Mouse (Mus musculus) liver, postnatal 0 days (tissue): Measurements from ENCODE around the gene Cpeb4. TPM values are rescaled to one million over a fixed set of nuclear protein-coding genes. Genes with fewer than 3 reads are reported as not detected.
"Not testable (repeated sequence)": the region's sequence is repeated elsewhere in the genome, so short reads cannot be mapped to it uniquely, and the experiment has no call there.

ENCODE experiments used
- ATAC-seq: fragments of 200-750 bp; cut with Nextera tagmentation; 2 replicates; pipeline ENCODE4 v1.8.0; 2017; ENCODE audit warnings: mild to moderate bottlenecking, moderate library complexity
- DNase-seq: peaks from one replicate; pipeline ENCODE4 v3.0.0-alpha.2; 2016
- H3K27ac ChIP-seq: fragments of 300-500 bp; sonication (generic); 2 replicates; pipeline ENCODE4 v1.5.1; 2014; ENCODE audit warnings: antibody characterized with exemption, moderate library complexity, mild to moderate bottlenecking, low read depth
- H3K27me3 ChIP-seq: fragments of 300-500 bp; sonication (generic); 2 replicates; pipeline ENCODE4 v1.6.1; 2014; ENCODE audit warnings: low read length, control low read depth, mixed read lengths; ENCODE audit not compliant: insufficient read depth
- H3K36me3 ChIP-seq: fragments of 300-500 bp; sonication (generic); replicated peaks from 2 replicates; pipeline ENCODE4 v1.6.1; 2014; ENCODE audit warnings: mild to moderate bottlenecking, control low read depth, low read length, moderate library complexity, mixed read lengths; ENCODE audit not compliant: insufficient read depth
- H3K4me1 ChIP-seq: fragments of 300-500 bp; sonication (generic); 2 replicates; pipeline ENCODE4 v1.6.1; 2014; ENCODE audit warnings: antibody characterized with exemption, mild to moderate bottlenecking, control low read depth; ENCODE audit not compliant: insufficient read depth
- H3K4me2 ChIP-seq: fragments of 300-500 bp; sonication (generic); 2 replicates; pipeline ENCODE4 v1.6.1; 2014; ENCODE audit warnings: low read depth, mild to moderate bottlenecking, low read length, moderate library complexity, mixed read lengths
- H3K4me3 ChIP-seq: fragments of 300-500 bp; sonication (generic); 2 replicates; pipeline ENCODE4 v1.5.1; 2014; ENCODE audit warnings: low read depth, low read length
- H3K9ac ChIP-seq: fragments of 300-500 bp; sonication (generic); replicated peaks from 2 replicates; pipeline ENCODE4 v1.6.1; 2014; ENCODE audit warnings: mild to moderate bottlenecking, moderate library complexity
- H3K9me3 ChIP-seq: fragments of 300-500 bp; sonication (generic); 2 replicates; pipeline ENCODE4 v1.6.1; 2016; ENCODE audit warnings: mild to moderate bottlenecking, control low read depth, low read length, mixed read lengths
- CTCF ChIP-seq: sonication (generic); IDR thresholded peaks from 2 replicates; pipeline ENCODE4 v1.5.1; 2016; ENCODE audit warnings: antibody characterized with exemption, low read depth
- EP300 ChIP-seq: IDR thresholded peaks from 2 replicates; pipeline ENCODE4 v1.6.1; 2016; ENCODE audit warnings: antibody characterized with exemption, low read depth, mild to moderate bottlenecking
- WGBS: fragments of 180-500 bp; shearing (Covaris S2); extraction: QIAGEN DNeasy Blood & Tissue Kit; methylation state at CpG from one replicate; pipeline ENCODE4 v1.1.7; 2014; ENCODE audit not compliant: insufficient replicate concordance; 5-methylcytosine and 5-hydroxymethylcytosine counted together
- polyA plus RNA-seq: library from polyadenylated mRNA; unstranded; fragments of >200 nt; fragmentation: Nextera tagmentation; extraction: Ambion mirVana; gene quantifications from 2 replicates; pipeline ENCODE4 v1.2.1, GENCODE M21; 2015

Cpeb4 gene
- polyA plus RNA-seq, 1 experiment from 2014 or later, result 10.0 TPM

DNA sequence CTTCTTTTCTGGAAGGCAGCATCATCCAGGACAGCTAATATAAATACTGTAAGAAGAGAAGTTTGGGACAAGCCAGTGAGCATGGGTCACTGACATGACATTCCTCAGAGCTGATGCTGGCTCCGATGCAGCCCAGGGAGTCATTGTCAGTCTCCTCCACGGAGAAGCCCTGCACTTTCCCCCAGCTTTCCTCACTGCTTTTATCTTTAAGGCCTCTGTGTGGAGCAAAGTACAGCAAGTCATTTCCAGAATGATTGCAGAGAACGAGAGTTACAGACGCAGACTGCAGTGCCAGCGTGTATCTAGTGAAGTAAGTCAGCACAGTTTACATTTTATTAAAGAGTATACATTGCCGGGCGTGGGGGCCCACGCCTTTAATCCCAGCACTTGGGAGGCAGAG is 102.8 kb downstream of the Cpeb4 start:
- Histone ChIP-seq H3K27ac (no peak overlapping the region), H3K4me3 (no peak overlapping the region), H3K9me3 (no peaks in the 10 kb centered on the region), H3K27me3 (no peaks in the 10 kb centered on the region), H3K4me1 (no peaks in the 10 kb centered on the region), H3K36me3 (no peaks in the 10 kb centered on the region), H3K4me2 (no peak overlapping the region), H3K9ac (no peak overlapping the region)
- ATAC-seq, result no peak
- TF ChIP-seq EP300 (no peak), CTCF (no peak)
- 55% methylated on average over 8 of the region's 8 CpGs for WGBS
- DNase-seq, result no peak

DNA sequence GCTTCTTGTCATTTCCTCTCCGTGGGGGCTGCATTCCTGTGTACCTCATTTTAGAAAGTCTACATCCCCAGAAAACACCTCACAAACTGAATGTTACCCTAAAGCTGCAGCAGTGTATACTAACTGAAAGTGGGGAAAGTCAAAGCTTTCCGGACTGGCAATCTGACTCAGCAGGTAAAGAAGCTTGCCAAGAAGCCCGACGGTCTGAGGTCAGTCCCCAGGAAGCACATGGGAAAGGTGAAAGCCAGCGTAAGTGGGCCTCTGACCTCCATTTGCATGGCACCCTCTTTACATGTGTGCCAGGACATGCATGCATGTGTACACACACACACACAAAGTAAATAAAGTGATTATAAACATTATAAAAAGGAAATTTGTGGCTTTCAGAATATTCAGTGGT is 103.7 kb downstream of the Cpeb4 start:
- no peak for DNase-seq
- no peaks in the 10 kb centered on the region for H3K27me3 ChIP-seq
- ATAC-seq, result no peak
- TF ChIP-seq CTCF, result no peak
- WGBS, result 71% methylated on average over 5 of the region's 5 CpGs
- no peak overlapping the region for H3K9ac ChIP-seq
- no peak overlapping the region for H3K4me3 ChIP-seq
- no peak overlapping the region for H3K4me2 ChIP-seq
- no peaks in the 10 kb centered on the region for H3K36me3 ChIP-seq
- no peak overlapping the region for H3K27ac ChIP-seq
- no peaks in the 10 kb centered on the region for H3K4me1 ChIP-seq
- H3K9me3 ChIP-seq, result no peaks in the 10 kb centered on the region

DNA sequence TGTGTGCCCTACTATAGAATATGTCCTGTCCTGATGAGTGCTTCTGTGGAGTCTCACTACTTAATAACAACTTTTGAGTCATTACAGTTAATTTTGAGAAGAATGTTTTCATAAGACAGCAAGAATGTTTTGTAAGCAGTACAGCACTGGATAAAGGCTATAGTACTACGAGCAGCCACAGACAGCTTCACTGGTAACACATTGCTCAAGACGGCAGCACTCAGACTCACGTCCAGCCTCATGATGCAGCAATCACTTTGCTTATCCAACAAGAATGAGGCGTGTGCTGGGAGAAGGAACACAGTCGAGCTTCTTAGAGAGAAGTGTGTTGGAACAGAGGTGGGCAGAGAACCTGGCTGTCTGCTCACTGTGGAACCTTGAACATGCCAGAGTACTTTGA is 104.1 kb downstream of the Cpeb4 start:
- H3K4me3 ChIP-seq, result no peak overlapping the region
- H3K4me2 ChIP-seq, result no peak overlapping the region
- DNase-seq (no peak), ATAC-seq (no peak)
- TF ChIP-seq CTCF (no peak), EP300 (no peak)
- H3K36me3 ChIP-seq, result no peaks in the 10 kb centered on the region
- H3K9me3 ChIP-seq, result no peaks in the 10 kb centered on the region
- H3K9ac ChIP-seq, result no peak overlapping the region
- H3K27ac ChIP-seq, result no peak overlapping the region
- WGBS, result 71% methylated on average over 5 of the region's 5 CpGs
- no peaks in the 10 kb centered on the region for H3K27me3 ChIP-seq
- H3K4me1 ChIP-seq, result no peaks in the 10 kb centered on the region

DNA sequence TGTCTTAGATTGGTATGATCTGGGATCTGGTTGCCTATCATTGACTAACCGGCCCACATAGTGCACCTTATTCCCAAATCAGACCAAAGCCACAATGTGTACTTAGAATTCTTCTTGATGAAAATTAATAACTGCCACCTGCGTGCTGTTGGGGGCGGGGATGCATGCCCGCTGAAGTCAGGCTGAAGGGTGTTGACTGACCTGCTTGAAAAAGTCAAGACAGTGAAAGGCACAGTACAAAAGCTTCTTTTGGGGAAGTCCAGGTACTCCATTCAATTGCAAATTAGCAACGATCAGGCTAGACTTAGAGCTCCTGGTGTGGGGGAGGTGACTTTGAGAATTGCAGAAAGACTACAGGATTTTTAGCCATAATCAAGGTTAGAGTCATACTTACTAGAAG is 108.1 kb downstream of the Cpeb4 start:
- H3K27ac ChIP-seq, H3K9me3 ChIP-seq, H3K36me3 ChIP-seq, H3K4me1 ChIP-seq, H3K9ac ChIP-seq, H3K4me3 ChIP-seq, DNase-seq, H3K27me3 ChIP-seq, ATAC-seq, H3K4me2 ChIP-seq: not testable (repeated sequence)
- 88% methylated on average over 5 of the region's 5 CpGs for WGBS

DNA sequence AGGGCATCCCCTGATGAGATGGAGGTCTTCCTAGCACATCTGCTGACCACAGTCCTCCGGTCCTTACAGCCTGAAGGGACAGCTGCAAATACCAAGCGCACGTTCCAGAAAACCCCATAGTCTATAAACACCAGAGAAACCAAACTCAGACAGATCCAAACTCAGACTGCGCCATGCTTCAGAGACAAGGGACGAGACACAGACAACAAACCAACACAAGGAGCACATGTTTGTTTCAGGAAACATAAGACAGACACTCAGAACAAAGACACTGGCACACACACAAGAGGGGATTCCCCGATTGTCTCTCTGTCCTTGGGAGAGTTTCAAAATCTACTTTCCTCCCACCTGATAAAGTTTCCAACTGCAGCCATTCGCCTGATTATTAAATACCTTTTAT is 109.8 kb downstream of the Cpeb4 start:
- Histone ChIP-seq H3K4me2 (no peak overlapping the region), H3K9ac (no peak overlapping the region), H3K36me3 (no peaks in the 10 kb centered on the region), H3K27me3 (no peaks in the 10 kb centered on the region), H3K9me3 (no peaks in the 10 kb centered on the region), H3K4me1 (no peaks in the 10 kb centered on the region), H3K4me3 (no peak overlapping the region), H3K27ac (no peak overlapping the region)
- TF ChIP-seq EP300, result no peak
- no peak for TF ChIP-seq CTCF
- ATAC-seq, result no peak
- DNase-seq, result no peak
- WGBS, result 79% methylated on average over 7 of the region's 7 CpGs

DNA sequence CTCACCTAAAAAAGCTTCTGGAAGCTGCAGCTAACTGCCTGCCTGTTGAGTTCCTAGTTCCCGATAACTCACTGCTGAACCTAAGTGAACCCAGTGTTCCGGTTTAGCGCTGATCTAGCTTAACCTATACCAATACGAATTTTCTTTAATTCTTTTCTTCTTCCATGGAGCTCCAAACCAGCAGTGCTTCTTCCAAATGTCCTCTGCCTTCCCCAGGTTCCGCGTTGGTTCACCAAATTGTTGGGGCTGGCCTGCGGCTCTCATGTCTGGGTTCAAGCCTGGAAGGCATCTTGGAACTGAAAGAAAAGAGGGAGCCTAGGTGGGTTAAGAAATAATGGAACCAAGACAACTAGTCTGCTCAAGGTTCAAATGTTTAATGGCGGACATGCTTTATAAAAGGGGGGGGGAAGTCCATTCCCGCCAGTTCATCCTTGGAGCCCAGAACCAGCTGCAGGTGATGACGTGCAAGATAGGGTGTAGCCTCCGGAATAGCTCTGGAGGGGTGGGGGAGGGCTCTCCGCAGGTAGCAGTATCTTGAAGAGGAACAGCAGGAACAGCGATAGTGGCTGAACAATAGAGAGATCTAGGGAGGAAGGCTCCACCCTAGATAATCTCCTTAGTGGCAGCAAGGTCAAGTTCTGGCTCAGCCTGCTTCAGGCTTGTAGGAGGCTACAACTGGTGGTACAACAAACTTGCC is 110.4 kb downstream of the Cpeb4 start:
- H3K27me3 ChIP-seq, ATAC-seq, H3K4me1 ChIP-seq, H3K9ac ChIP-seq, H3K9me3 ChIP-seq, H3K4me2 ChIP-seq, H3K27ac ChIP-seq, DNase-seq, H3K4me3 ChIP-seq, H3K36me3 ChIP-seq: not testable (repeated sequence)
- WGBS, result 85% methylated on average over 13 of the region's 13 CpGs

DNA sequence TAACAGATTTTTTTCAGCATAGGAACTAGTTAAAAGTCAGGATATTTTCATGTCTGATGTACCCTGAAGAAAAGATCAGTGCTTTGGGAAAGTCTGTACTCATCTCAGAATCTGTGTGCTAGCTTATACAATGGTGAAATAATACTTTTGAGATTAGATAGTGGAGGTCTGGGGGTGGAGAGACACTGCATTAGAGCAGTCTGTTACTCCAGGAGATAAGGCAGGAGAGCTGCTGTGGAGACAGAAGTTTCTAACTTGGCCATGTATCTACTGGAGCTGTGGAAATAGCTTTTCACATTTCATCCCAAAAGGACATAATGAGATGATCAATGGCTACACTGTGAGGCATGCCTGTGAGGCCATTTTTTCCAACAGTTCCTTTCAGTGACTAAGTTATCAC is 111.2 kb downstream of the Cpeb4 start:
- Histone ChIP-seq H3K4me1 (no peaks in the 10 kb centered on the region), H3K4me3 (no peak overlapping the region), H3K9me3 (no peaks in the 10 kb centered on the region), H3K36me3 (no peaks in the 10 kb centered on the region), H3K27me3 (no peaks in the 10 kb centered on the region), H3K27ac (no peak overlapping the region), H3K4me2 (no peak overlapping the region), H3K9ac (no peak overlapping the region)
- no peak for ATAC-seq
- TF ChIP-seq CTCF (no peak), EP300 (no peak)
- no peak for DNase-seq
